Mouse (Mus musculus) left cerebral cortex, postnatal 36 days (tissue): Measurements from ENCODE around the gene Rnf24. TPM values are rescaled to one million over a fixed set of nuclear protein-coding genes. Genes with fewer than 3 reads are reported as not detected.

Experiments
- DNase-seq, 2 experiments: peaks; one replicate each; pipeline ENCODE4 v3.0.0; 2021 to 2022; ENCODE audit warnings: low spot score in 2 of 2, mixed read lengths in 1 of 2
- intact Hi-C: fragments of 180-260 bp; cut with DNase I; formaldehyde crosslinking; loops from one replicate; pipeline ENCODE4 v1.15.1; 2025
- microRNA-seq: library from miRNA; unstranded; fragments of <30 nt; microRNA quantifications from one replicate; pipeline ENCODE4 v1.2.0, GENCODE M21; 2022
- total RNA-seq, 2 experiments: library from RNA; stranded (reverse); gene quantifications; 2 replicates each; pipeline ENCODE4 v1.2.3; 2021

Gene Rnf24
- total RNA-seq, 2 experiments from 2014 or later = 37.4 to 39.4 TPM

- DNase-seq = no peak
- intact Hi-C loops = no loop called here
These were observed 66.4 kb downstream of the Rnf24 start for GRCm38 (mm10) chr2:131286276-131286675.

- DNase-seq = no peak
- intact Hi-C loops = no loop called here
These were observed 71.1 kb downstream of the Rnf24 start for GRCm38 (mm10) chr2:131281596-131281995.

- intact Hi-C loops = no loop called here
These were observed 76.0 kb downstream of the Rnf24 start for GRCm38 (mm10) chr2:131276722-131277121.

GRCm38 (mm10) chr2:131275493-131275892 lies 77.2 kb downstream of the Rnf24 start:
- intact Hi-C loops = no loop called here
- no peak for DNase-seq

More at GRCm38 (mm10) chr2:131276722-131277121, 76.0 kb downstream of the Rnf24 start:
- no peak for DNase-seq

- intact Hi-C loops = loop anchor here (10.0 kb wide), 1 partner anchor 150 kb away; no protein-coding TSS in a partner anchor
- no peak for DNase-seq
These were observed 87.6 kb downstream of the Rnf24 start for GRCm38 (mm10) chr2:131265056-131265455.

GRCm38 (mm10) chr2:131264027-131264426 lies 88.7 kb downstream of the Rnf24 start:
- DNase-seq = no peak
- intact Hi-C loops = loop anchor here (5.0 to 10.0 kb wide), 2 partner anchors 87 to 151 kb away; no protein-coding TSS in a partner anchor

- intact Hi-C loops = loop anchor here (1.0 to 10.0 kb wide), 3 partner anchors 53 to 152 kb away; no protein-coding TSS in a partner anchor
- DNase-seq = no peak
These were observed 89.7 kb downstream of the Rnf24 start for GRCm38 (mm10) chr2:131262680-131263670.

- DNase-seq = peak; percentile 98
- intact Hi-C loops = loop anchor here (1.0 to 10.0 kb wide), 3 partner anchors 52 to 153 kb away; no protein-coding TSS in a partner anchor
These were observed 90.4 kb downstream of the Rnf24 start, which contains the start of gene Pank2 for GRCm38 (mm10) chr2:131262213-131262672. Gene Pank2, plus strand, starts transcription at chr2:131262495.

GRCm38 (mm10) chr2:131261481-131262212 lies 91.0 kb downstream of the Rnf24 start:
- no peak for DNase-seq
- intact Hi-C loops = loop anchor here (1.0 to 10.0 kb wide), 3 partner anchors 51 to 153 kb away; no protein-coding TSS in a partner anchor

- DNase-seq = no peak
- intact Hi-C loops = loop anchor here (5.0 to 10.0 kb wide), 2 partner anchors 83 to 154 kb away; no protein-coding TSS in a partner anchor
These were observed 92.0 kb downstream of the Rnf24 start for GRCm38 (mm10) chr2:131260544-131261307.

GRCm38 (mm10) chr2:131258693-131259092 lies 94.0 kb downstream of the Rnf24 start:
- no peak for DNase-seq
- intact Hi-C loops = no loop called here

- no peak for DNase-seq
- intact Hi-C loops = no loop called here
These were observed 97.0 kb downstream of the Rnf24 start for GRCm38 (mm10) chr2:131255738-131256137.

- intact Hi-C loops = loop anchor here (5.0 kb wide), 1 partner anchor 157 kb away; no protein-coding TSS in a partner anchor
- no peak for DNase-seq
These were observed 98.4 kb downstream of the Rnf24 start for GRCm38 (mm10) chr2:131254329-131254713.

GRCm38 (mm10) chr2:131253681-131254328 lies 98.9 kb downstream of the Rnf24 start:
- DNase-seq = no peak
- intact Hi-C loops = loop anchor here (5.0 kb wide), 1 partner anchor 157 kb away; no protein-coding TSS in a partner anchor

Small RNAs within 50 kb of the gene (microRNA-seq; reads per million reads assigned to microRNA genes)
- gene Mir103-2 = 27.1 reads per million, percentile 43 among the genes with 10 or more reads in this experiment

Other genes starting within 250 kb of the Rnf24 start
- gene Hspa12b, start 225.6 kb downstream of the Rnf24 start, total RNA-seq = 10 to 100 TPM in 1 of 2 experiments, 1 to 10 TPM in 1; 7.2 to 11.9 TPM
- not detected for gene Gm11037, start 219.4 kb downstream of the Rnf24 start, total RNA-seq
- 10 to 100 TPM; 71.1 to 78.3 TPM for gene 1700037H04Rik, start 192.8 kb downstream of the Rnf24 start, total RNA-seq
- 10 to 100 TPM; 75.1 to 88.0 TPM for gene Cenpb, start 172.8 kb downstream of the Rnf24 start, total RNA-seq
- gene Cdc25b, start 165.9 kb downstream of the Rnf24 start, total RNA-seq = 10 to 100 TPM; 13.9 to 22.8 TPM
- 10 to 100 TPM in 1 of 2 experiments, 1 to 10 TPM in 1; 9.7 to 10.8 TPM for gene Spef1, start 165.6 kb downstream of the Rnf24 start, total RNA-seq
- gene Ap5s1, start 145.8 kb downstream of the Rnf24 start, total RNA-seq = 10 to 100 TPM; 21.3 to 30.7 TPM
- 1 to 10 TPM; 6.5 to 6.9 TPM for gene Mavs, start 118.8 kb downstream of the Rnf24 start, total RNA-seq
- 10 to 100 TPM; 67.4 to 72.0 TPM for gene Pank2, start 90.4 kb downstream of the Rnf24 start, total RNA-seq
- gene Smox, start 138.6 kb upstream of the Rnf24 start, total RNA-seq = 10 to 100 TPM; 67.0 to 78.1 TPM
- 10 to 100 TPM; 54.2 to 63.3 TPM for gene Adra1d, start 209.4 kb upstream of the Rnf24 start, total RNA-seq